Mouse (Mus musculus) heart, embryonic 13.5 days (tissue): Measurements from ENCODE around the gene Kcnn4. TPM values are rescaled to one million over a fixed set of nuclear protein-coding genes. Genes with fewer than 3 reads are reported as not detected.

ENCODE experiments used
- ATAC-seq: fragments of 200-750 bp; cut with Nextera tagmentation; 2 replicates; pipeline ENCODE4 v1.8.0; 2017; ENCODE audit warnings: moderate TSS enrichment; ENCODE audit not compliant: insufficient number of reproducible peaks, low FRiP score, low TSS enrichment; ENCODE audit errors: extremely low read depth
- H3K27ac ChIP-seq: fragments of 300-500 bp; sonication (generic); replicated peaks from 2 replicates; pipeline ENCODE4 v1.5.1; 2015; ENCODE audit warnings: moderate library complexity, mild to moderate bottlenecking, inconsistent platforms
- H3K27me3 ChIP-seq: fragments of 300-500 bp; sonication (generic); replicated peaks from 2 replicates; pipeline ENCODE4 v1.6.1; 2015; ENCODE audit warnings: mild to moderate bottlenecking, inconsistent platforms
- H3K36me3 ChIP-seq: fragments of 300-500 bp; sonication (generic); 2 replicates; pipeline ENCODE4 v1.6.1; 2015; ENCODE audit warnings: mild to moderate bottlenecking, inconsistent platforms
- H3K4me1 ChIP-seq: fragments of 300-500 bp; sonication (generic); 2 replicates; pipeline ENCODE4 v1.6.1; 2015; ENCODE audit warnings: inconsistent platforms
- H3K4me2 ChIP-seq: fragments of 300-500 bp; sonication (generic); 2 replicates; pipeline ENCODE4 v1.6.1; 2015; ENCODE audit warnings: inconsistent platforms, mild to moderate bottlenecking, moderate library complexity
- H3K4me3 ChIP-seq: fragments of 300-500 bp; sonication (generic); 2 replicates; pipeline ENCODE4 v1.5.1; 2015; ENCODE audit warnings: moderate library complexity, mild to moderate bottlenecking, inconsistent platforms
- H3K9ac ChIP-seq: fragments of 300-500 bp; sonication (generic); 2 replicates; pipeline ENCODE4 v1.6.1; 2015; ENCODE audit warnings: inconsistent platforms, mild to moderate bottlenecking, moderate library complexity
- H3K9me3 ChIP-seq: fragments of 300-500 bp; sonication (generic); 2 replicates; pipeline ENCODE4 v1.6.1; 2016; ENCODE audit warnings: inconsistent platforms
- WGBS: fragments of 180-500 bp; shearing (Covaris S2); methylation state at CpG from one replicate; pipeline ENCODE4 v1.1.7; 2015; ENCODE audit warnings: mixed read lengths; 5-methylcytosine and 5-hydroxymethylcytosine counted together
- polyA plus RNA-seq: library from polyadenylated mRNA; unstranded; fragments of >200 nt; fragmentation: Nextera tagmentation; extraction: Ambion mirVana; gene quantifications from 2 replicates; pipeline ENCODE4 v1.2.1, GENCODE M21; 2015

Kcnn4 gene
- polyA plus RNA-seq, 1 experiment from 2014 or later: 2.9 TPM

DNA sequence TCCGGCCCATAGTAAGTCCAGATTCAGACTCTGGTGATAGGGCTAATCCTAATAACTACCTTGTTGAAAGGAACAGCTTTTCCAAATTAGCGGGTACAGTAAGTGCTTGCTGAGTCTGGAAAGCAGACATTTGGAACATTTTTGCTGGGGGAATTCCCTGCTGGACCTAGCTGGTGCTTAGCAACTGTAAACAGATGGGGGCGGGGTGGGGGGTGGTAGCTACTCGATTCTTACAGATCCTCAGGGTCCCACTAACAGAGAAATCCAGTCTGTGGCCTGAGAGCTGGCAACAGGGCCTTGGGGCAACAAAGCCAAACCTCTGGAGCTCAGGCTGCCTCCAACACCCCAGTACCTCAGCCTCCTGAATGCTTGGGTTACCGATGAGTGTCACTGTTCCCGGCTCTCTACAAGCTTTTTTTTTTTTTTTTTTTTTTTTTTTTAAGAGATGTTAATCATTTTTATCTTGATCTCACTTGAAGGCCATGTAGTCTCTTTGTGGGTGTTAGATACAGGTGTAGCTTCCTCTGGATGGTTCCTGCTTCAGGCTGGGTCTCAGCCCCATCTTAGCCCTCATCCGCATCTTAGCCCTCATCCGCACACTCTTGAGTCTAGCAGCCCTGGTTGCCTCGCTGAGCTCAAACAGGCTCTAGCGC, 8.1 kb downstream of the Kcnn4 start:
- no peak for ATAC-seq
- Histone ChIP-seq H3K4me3 (0 out of 2 replicates have a peak overlapping the region, but pooled peaks have one; percentile 11), H3K27me3 (peaks cover 19% of the 10 kb centered on the region; the same call in 1 of the 2 replicates), H3K9me3 (no peaks in the 10 kb centered on the region), H3K4me1 (peaks cover 31% of the 10 kb centered on the region), H3K4me2 (peak overlapping the region; percentile 71), H3K9ac (no peak overlapping the region; the same call in 1 of the 2 replicates), H3K36me3 (no peaks in the 10 kb centered on the region), H3K27ac (no peak overlapping the region)
- WGBS: 69% methylated on average over 10 of the region's 10 CpGs

GRCm38 (mm10) chr7:24379934-24380333, 9.9 kb downstream of the Kcnn4 start:
- no peaks in the 10 kb centered on the region for H3K9me3 ChIP-seq
- peaks cover 35% of the 10 kb centered on the region; the same call in 1 of the 2 replicates for H3K27me3 ChIP-seq
- no peak overlapping the region for H3K27ac ChIP-seq
- H3K4me2 ChIP-seq: peak overlapping the region; percentile 18; the same call in 1 of the 2 replicates
- ATAC-seq: no peak
- WGBS: 42% methylated on average over 7 of the region's 7 CpGs
- no peak overlapping the region for H3K9ac ChIP-seq
- H3K36me3 ChIP-seq: no peaks in the 10 kb centered on the region
- H3K4me3 ChIP-seq: no peak overlapping the region
- H3K4me1 ChIP-seq: peaks cover 22% of the 10 kb centered on the region

GRCm38 (mm10) chr7:24380370-24380769, 10.3 kb downstream of the Kcnn4 start:
- no peak for ATAC-seq
- Histone ChIP-seq H3K4me1 (peaks cover 22% of the 10 kb centered on the region), H3K27ac (no peak overlapping the region), H3K36me3 (no peaks in the 10 kb centered on the region), H3K27me3 (peaks cover 35% of the 10 kb centered on the region; the same call in 1 of the 2 replicates), H3K4me3 (no peak overlapping the region), H3K9ac (no peak overlapping the region), H3K4me2 (peak overlapping the region; percentile 18; the same call in 1 of the 2 replicates), H3K9me3 (no peaks in the 10 kb centered on the region)
- WGBS: 65% methylated on average over 2 of the region's 2 CpGs

GRCm38 (mm10) chr7:24382730-24383372, 12.8 kb downstream of the Kcnn4 start:
- ATAC-seq: no peak
- Histone ChIP-seq H3K4me1 (peaks cover 11% of the 10 kb centered on the region; the same call in 1 of the 2 replicates), H3K9me3 (no peaks in the 10 kb centered on the region), H3K9ac (no peak overlapping the region), H3K27ac (no peak overlapping the region), H3K27me3 (peaks cover 26% of the 10 kb centered on the region; the same call in 1 of the 2 replicates), H3K4me2 (peak overlapping the region; percentile 16; the same call in 1 of the 2 replicates), H3K36me3 (no peaks in the 10 kb centered on the region), H3K4me3 (no peak overlapping the region)
- WGBS: 79% methylated on average over 16 of the region's 16 CpGs

DNA sequence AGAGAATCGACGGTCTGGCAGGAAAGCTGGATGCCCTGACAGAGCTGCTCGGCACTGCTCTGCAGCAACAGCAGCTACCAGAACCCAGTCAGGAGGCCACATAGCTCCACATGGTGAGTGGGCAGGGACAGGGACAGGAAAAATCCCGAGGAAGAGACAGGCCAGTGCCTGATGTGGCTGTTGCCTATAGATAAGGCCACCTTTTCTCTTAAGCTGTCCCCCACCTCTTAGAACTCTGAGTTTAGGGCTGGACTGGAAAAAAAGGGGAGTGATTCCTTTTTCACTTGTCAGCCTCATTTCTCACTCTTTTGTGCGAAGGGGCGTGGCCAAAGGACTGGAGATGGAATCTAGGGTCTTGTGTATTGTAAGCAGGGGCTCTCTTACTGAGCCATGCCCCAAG, 14.0 kb downstream of the Kcnn4 start:
- Histone ChIP-seq H3K4me1 (peaks cover 8% of the 10 kb centered on the region; the same call in 1 of the 2 replicates), H3K27ac (peak overlapping the region; percentile 24; the same call in 1 of the 2 replicates), H3K9me3 (no peaks in the 10 kb centered on the region), H3K4me3 (no peak overlapping the region), H3K36me3 (no peaks in the 10 kb centered on the region), H3K4me2 (peak overlapping the region; percentile 16; the same call in 1 of the 2 replicates), H3K9ac (no peak overlapping the region), H3K27me3 (peaks cover 23% of the 10 kb centered on the region; the same call in 1 of the 2 replicates)
- ATAC-seq: no peak; the same call in 1 of the 2 replicates
- WGBS: 50% methylated on average over 6 of the region's 6 CpGs

DNA sequence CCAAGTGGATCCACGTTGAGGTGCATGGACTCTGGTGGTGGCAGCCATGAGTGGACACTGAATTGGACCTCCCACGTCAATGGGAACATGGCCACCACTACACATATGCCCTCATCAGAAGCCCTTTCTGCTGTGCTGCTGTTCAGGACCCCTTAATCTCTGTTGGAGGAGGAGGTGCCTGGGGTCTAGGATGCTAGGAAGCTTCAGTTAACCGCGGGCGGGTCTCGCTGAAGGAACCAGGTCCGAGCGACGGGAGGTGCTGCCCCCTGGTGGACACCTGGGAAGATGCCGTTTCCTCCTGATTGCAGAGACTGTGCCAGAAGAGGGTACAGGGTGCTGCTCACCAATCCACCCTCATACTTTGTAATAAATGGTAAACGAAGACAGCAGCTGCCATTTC, 14.8 kb downstream of the Kcnn4 start:
- H3K27ac ChIP-seq: no peak overlapping the region
- 0 out of 2 replicates have a peak overlapping the region, but pooled peaks have one; percentile 9 for H3K4me3 ChIP-seq
- H3K4me1 ChIP-seq: peaks cover 5% of the 10 kb centered on the region; the same call in 1 of the 2 replicates
- H3K4me2 ChIP-seq: peak overlapping the region; percentile 53
- H3K9ac ChIP-seq: no peak overlapping the region
- no peaks in the 10 kb centered on the region for H3K9me3 ChIP-seq
- H3K27me3 ChIP-seq: peaks cover 23% of the 10 kb centered on the region; the same call in 1 of the 2 replicates
- H3K36me3 ChIP-seq: no peaks in the 10 kb centered on the region
- no peak for ATAC-seq
- WGBS: 9% methylated on average over 11 of the region's 11 CpGs

- Histone ChIP-seq H3K27ac (no peak overlapping the region), H3K9ac (no peak overlapping the region), H3K9me3 (no peaks in the 10 kb centered on the region), H3K36me3 (no peaks in the 10 kb centered on the region), H3K4me1 (no peaks in the 10 kb centered on the region), H3K4me3 (no peak overlapping the region), H3K27me3 (peaks cover 20% of the 10 kb centered on the region; the same call in 1 of the 2 replicates), H3K4me2 (no peak overlapping the region)
- no peak for ATAC-seq
- 68% methylated on average over 10 of the region's 10 CpGs for whole genome bisulfite sequencing
These were observed 17.0 kb downstream of the Kcnn4 start for GRCm38 (mm10) chr7:24387059-24387556.

GRCm38 (mm10) chr7:24389516-24390187, 19.6 kb downstream of the Kcnn4 start:
- no peak for ATAC-seq
- 56% methylated on average over 13 of the region's 13 CpGs for WGBS
- no peak overlapping the region for H3K4me2 ChIP-seq
- no peak overlapping the region for H3K4me3 ChIP-seq
- H3K9me3 ChIP-seq: no peaks in the 10 kb centered on the region
- H3K4me1 ChIP-seq: no peaks in the 10 kb centered on the region
- no peak overlapping the region for H3K9ac ChIP-seq
- no peak overlapping the region for H3K27ac ChIP-seq
- H3K36me3 ChIP-seq: no peaks in the 10 kb centered on the region
- peaks cover 1% of the 10 kb centered on the region; the same call in 1 of the 2 replicates for H3K27me3 ChIP-seq

DNA sequence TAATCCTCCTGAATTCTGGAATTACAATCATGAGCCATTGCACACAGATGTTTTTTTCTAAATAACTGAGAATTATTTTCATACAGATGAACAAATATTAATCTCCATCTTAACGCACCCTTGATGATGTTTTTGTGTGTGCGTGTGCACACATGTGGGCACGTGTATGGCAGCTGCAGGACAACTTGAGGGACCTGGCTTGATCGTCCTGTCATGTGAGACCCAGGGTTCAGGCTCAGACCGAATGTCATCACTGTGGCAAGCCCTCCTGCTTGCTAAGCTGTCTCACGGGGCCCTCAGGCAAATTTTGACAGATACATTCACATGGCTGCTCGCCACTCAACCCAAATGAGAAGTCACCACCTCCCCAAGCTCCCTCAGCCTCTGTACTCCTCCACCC, 20.4 kb downstream of the Kcnn4 start:
- Histone ChIP-seq H3K4me1 (no peaks in the 10 kb centered on the region), H3K9ac (no peak overlapping the region), H3K4me2 (no peak overlapping the region), H3K36me3 (no peaks in the 10 kb centered on the region), H3K4me3 (no peak overlapping the region), H3K9me3 (no peaks in the 10 kb centered on the region), H3K27ac (no peak overlapping the region), H3K27me3 (no peaks in the 10 kb centered on the region)
- 68% methylated on average over 7 of the region's 7 CpGs for WGBS
- no peak for ATAC-seq

GRCm38 (mm10) chr7:24391077-24391476, 21.0 kb downstream of the Kcnn4 start:
- Histone ChIP-seq H3K4me1 (no peaks in the 10 kb centered on the region), H3K27me3 (no peaks in the 10 kb centered on the region), H3K27ac (no peak overlapping the region), H3K4me2 (no peak overlapping the region), H3K9ac (no peak overlapping the region), H3K9me3 (no peaks in the 10 kb centered on the region), H3K4me3 (no peak overlapping the region), H3K36me3 (no peaks in the 10 kb centered on the region)
- 33% methylated on average over 5 of the region's 5 CpGs for WGBS
- ATAC-seq: no peak

DNA sequence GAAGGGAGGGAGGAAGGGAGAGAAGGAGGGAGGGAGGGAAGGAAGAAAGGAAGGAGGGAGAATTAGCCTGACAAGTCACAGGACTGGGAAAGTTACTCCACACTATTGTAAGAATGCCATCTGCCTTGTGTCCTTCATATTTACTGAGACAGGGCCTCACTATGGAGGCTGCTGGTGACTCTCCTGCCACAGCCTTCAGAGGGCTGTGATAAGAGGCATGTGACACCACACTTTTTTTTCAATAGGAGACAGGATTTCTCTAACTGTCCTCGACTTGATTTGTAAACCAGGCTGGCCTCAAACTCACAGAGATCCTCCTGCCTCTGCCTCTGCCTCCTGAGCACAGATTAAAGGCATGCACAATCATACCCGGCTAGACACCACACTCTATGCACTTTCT, 21.6 kb downstream of the Kcnn4 start:
- Histone ChIP-seq H3K27ac (no peak overlapping the region), H3K4me3 (no peak overlapping the region), H3K4me2 (no peak overlapping the region), H3K9me3 (no peaks in the 10 kb centered on the region), H3K9ac (no peak overlapping the region), H3K36me3 (no peaks in the 10 kb centered on the region), H3K27me3 (no peaks in the 10 kb centered on the region), H3K4me1 (no peaks in the 10 kb centered on the region)
- 61% methylated on average over 2 of the region's 2 CpGs for whole genome bisulfite sequencing
- no peak for ATAC-seq
